Mouse (Mus musculus): ENCODE measurements around the gene Scn2b.

Scn2b gene

DNA sequence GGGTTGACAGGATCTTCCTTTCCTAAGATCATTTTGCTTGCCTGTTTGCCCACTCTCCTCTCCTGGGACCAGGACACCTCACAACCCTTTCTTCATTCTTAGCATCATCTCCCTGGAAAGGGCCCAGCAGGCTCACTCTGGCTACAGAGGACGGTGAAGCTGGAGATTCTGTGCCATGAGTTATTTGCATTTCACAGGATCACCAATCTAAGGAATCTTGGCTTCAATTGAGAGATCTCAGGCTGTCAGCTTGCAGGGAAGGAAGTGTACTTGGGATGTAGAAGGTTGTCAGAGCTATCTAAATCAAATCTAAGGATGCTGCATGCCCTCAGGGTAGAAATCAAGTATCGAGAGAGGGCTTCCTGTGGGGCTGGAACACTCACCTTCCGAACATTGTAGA is 55.9 kb downstream of the Scn2b start:
- no peak for DNase-seq (ENCODE audit: low read depth, low spot score)

DNA sequence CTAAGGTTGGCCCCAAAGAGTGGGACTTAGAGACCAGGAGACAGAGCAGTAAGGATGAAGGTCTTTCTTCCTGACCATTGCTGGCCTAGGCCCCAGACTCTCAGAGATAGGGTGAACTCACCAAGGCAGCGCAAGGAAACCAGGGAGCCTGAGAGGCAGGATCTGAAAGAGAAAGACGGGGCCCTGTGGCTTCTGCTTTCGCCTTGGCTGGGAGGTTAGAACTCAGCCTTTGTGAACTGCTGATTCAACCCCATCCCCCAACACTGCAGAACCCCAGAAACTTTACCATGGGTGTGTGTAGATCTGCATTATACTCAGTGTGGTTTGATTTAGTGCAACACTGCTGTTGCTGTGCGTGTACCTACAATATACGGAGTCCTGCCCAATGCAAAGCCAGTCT is 61.7 kb downstream of the Scn2b start:
- no peak for DNase-seq (ENCODE audit: low read depth, low spot score)
